ENCODE assay signal across 8 mouse cellular contexts in the genomic region with DNA sequence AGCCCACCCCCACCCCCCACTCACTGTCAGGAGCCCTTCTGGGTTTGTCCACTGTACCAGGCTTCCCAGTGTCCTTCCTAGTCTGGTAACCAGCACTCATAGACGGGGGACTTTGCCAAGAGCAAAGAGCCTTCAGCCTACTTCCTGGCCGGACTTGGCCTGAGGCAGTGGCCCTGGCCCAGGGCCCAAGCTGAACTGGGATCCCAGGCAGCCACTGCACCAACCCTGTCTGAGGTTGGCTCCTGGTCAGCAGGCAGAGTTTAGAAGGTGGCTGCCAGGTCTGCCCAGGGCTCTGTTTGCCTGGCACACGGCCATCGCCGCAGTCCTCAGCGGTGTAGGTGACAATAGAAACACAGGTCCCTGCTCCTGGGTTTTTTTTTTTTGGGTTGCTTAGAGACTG. TPM values are rescaled to one million over a fixed set of nuclear protein-coding genes. Genes with fewer than 3 reads are reported as not detected.
DNase-seq lines count a peak whose midpoint lies in the region; ATAC-seq lines count a peak whose summit lies in the region.

No protein-coding gene starts in this region.

- no peak overlapping the region for H3K9ac ChIP-seq in heart, embryonic 11.5 days (ENCODE audit: low read depth, low read length)
- no peak overlapping the region for H3K9ac ChIP-seq in hindbrain, embryonic 16.5 days (ENCODE audit: low read depth, low read length)
- H3K9ac ChIP-seq in limb, embryonic 13.5 days, result no peak overlapping the region

- no peak overlapping the region for H3K4me2 ChIP-seq in heart, embryonic 11.5 days
- no peak overlapping the region for H3K4me2 ChIP-seq in hindbrain, embryonic 16.5 days (ENCODE audit: low read length)
- H3K4me2 ChIP-seq in limb, embryonic 13.5 days (replicated peaks), result no peak overlapping the region

- no peak overlapping the region for H3K4me3 ChIP-seq in heart, embryonic 11.5 days (ENCODE audit: low read depth, low read length)
- no peak overlapping the region for H3K4me3 ChIP-seq in hindbrain, embryonic 16.5 days (ENCODE audit: low read length)
- H3K4me3 ChIP-seq in limb, embryonic 13.5 days, result no peak overlapping the region

- H3K9me3 ChIP-seq in heart, embryonic 11.5 days (replicated peaks; ENCODE audit: control insufficient read depth, low read length), result no peaks in the 10 kb centered on the region
- H3K9me3 ChIP-seq in hindbrain, embryonic 16.5 days (ENCODE audit: control insufficient read depth, low read length), result no peaks in the 10 kb centered on the region
- no peaks in the 10 kb centered on the region for H3K9me3 ChIP-seq in limb, embryonic 13.5 days

- H3K36me3 ChIP-seq in heart, embryonic 11.5 days (ENCODE audit: control insufficient read depth, insufficient read depth, low read length), result no peaks in the 10 kb centered on the region
- no peaks in the 10 kb centered on the region for H3K36me3 ChIP-seq in hindbrain, embryonic 16.5 days (ENCODE audit: control insufficient read depth, insufficient read depth, low read length)
- H3K36me3 ChIP-seq in limb, embryonic 13.5 days, result no peaks in the 10 kb centered on the region; the same call in none of the 2 replicates

- WGBS in heart, embryonic 11.5 days (ENCODE audit: insufficient replicate concordance), result 80% methylated on average over 6 of the region's 6 CpGs
- 38% methylated on average over 6 of the region's 6 CpGs for WGBS in hindbrain, embryonic 16.5 days
- WGBS in limb, embryonic 13.5 days, result 59% methylated on average over 6 of the region's 6 CpGs

- DNase-seq in heart, adult 11 months, result peak; percentile 99
- peak; percentile 94 for DNase-seq in cerebellum, adult 9-10 months
- peak; percentile 93 for DNase-seq in gastrocnemius, postnatal 25 days
- DNase-seq in right cerebral cortex, postnatal 10 days (ENCODE audit: low spot score in 2 of 2), result peak; percentile 90
- DNase-seq in B cell, adult 2 months, result no peak

- peaks cover 69% of the 10 kb centered on the region for H3K4me1 ChIP-seq in heart, embryonic 11.5 days (ENCODE audit: control insufficient read depth, insufficient read depth, low read length)
- peaks cover 81% of the 10 kb centered on the region for H3K4me1 ChIP-seq in hindbrain, embryonic 16.5 days (ENCODE audit: control insufficient read depth, insufficient read depth, low read depth, low read length)
- H3K4me1 ChIP-seq in limb, embryonic 13.5 days, result peaks cover 100% of the 10 kb centered on the region

- no peaks in the 10 kb centered on the region for H3K27me3 ChIP-seq in heart, embryonic 11.5 days (ENCODE audit: control insufficient read depth, insufficient read depth, low read length)
- no peaks in the 10 kb centered on the region for H3K27me3 ChIP-seq in hindbrain, embryonic 16.5 days (replicated peaks; ENCODE audit: control insufficient read depth, insufficient read depth, low read length)
- 0 out of 2 replicates have a peak, but pooled peaks cover 4% of the 10 kb centered on the region for H3K27me3 ChIP-seq in limb, embryonic 13.5 days

- no peak overlapping the region for H3K27ac ChIP-seq in heart, embryonic 11.5 days (ENCODE audit: low read depth, low read length)
- H3K27ac ChIP-seq in hindbrain, embryonic 16.5 days (ENCODE audit: low read depth, low read length), result peak overlapping the region; percentile 33
- H3K27ac ChIP-seq in limb, embryonic 13.5 days, result peak overlapping the region; percentile 22; the same call in 1 of the 2 replicates

- no peak for ATAC-seq in heart, embryonic 11.5 days (replicated peaks; ENCODE audit: insufficient number of reproducible peaks, low FRiP score, low TSS enrichment)
- ATAC-seq in hindbrain, embryonic 16.5 days, result peak; percentile 55
- ATAC-seq in limb, embryonic 13.5 days (ENCODE audit: low FRiP score, low read depth), result no peak

RNA-seq across cellular contexts. Expression of gene Bahcc1, which starts 22.3 kb away (rescaled TPM):
- 7.0 and 9.1 TPM in 2 replicates for polyA plus RNA-seq in heart, embryonic 11.5 days (2014; fragmentation: Nextera tagmentation; extraction: Ambion mirVana)
- total RNA-seq in gastrocnemius, postnatal 25 days (2021), result 1 to 10 TPM; 3.2 to 4.7 TPM
- 7.8 and 9.7 TPM in 2 replicates for polyA plus RNA-seq in hindbrain, embryonic 16.5 days (2015; fragmentation: Nextera tagmentation; extraction: Ambion mirVana)
- 12.7 and 13.8 TPM in 2 replicates for polyA plus RNA-seq in limb, embryonic 13.5 days (2015; fragmentation: Nextera tagmentation; extraction: Ambion mirVana)

Comparison
In these comparisons a context has a peak if more than half of its experiments do, and no peak if none do; other contexts are left out.
1. DNase-seq: peak in heart, adult 11 months (single experiment), cerebellum, adult 9-10 months (single experiment), gastrocnemius, postnatal 25 days (single experiment) and right cerebral cortex, postnatal 10 days (2 of 2); none in B cell, adult 2 months (0 of 2).